Mouse (Mus musculus): ENCODE data around the gene Ptprt. TPM values are rescaled to one million over a fixed set of nuclear protein-coding genes. Genes with fewer than 3 reads are reported as not detected.

The Ptprt gene
- polyA plus RNA-seq, 1 experiment from 2014 or later: 0.87 TPM

- WGBS: 92% methylated on average over 4 of the region's 4 CpGs
- Histone ChIP-seq H3K36me3 (replicated peaks) (no peaks in the 10 kb centered on the region), H3K27me3 (ENCODE audit: poor library complexity, severe bottlenecking) (peaks cover 46% of the 10 kb centered on the region), H3K27ac (no peak overlapping the region), H3K9me3 (no peaks in the 10 kb centered on the region), H3K4me3 (no peak overlapping the region), H3K4me1 (peaks cover 10% of the 10 kb centered on the region)
- no peak for DNase-seq (ENCODE audit: extremely low spot score, low spot score)
Measured at GRCm38 (mm10) chr2:162654416-162654815, 6.5 kb downstream of the Ptprt start.

GRCm38 (mm10) chr2:162638676-162639075, 22.3 kb downstream of the Ptprt start:
- no peaks in the 10 kb centered on the region for H3K9me3 ChIP-seq
- H3K4me1 ChIP-seq: peaks cover 14% of the 10 kb centered on the region
- no peak for DNase-seq (ENCODE audit: extremely low spot score, low spot score)
- H3K36me3 ChIP-seq (replicated peaks): no peaks in the 10 kb centered on the region
- no peak overlapping the region for H3K4me3 ChIP-seq
- WGBS: 88% methylated on average over 4 of the region's 4 CpGs
- H3K27me3 ChIP-seq (ENCODE audit: poor library complexity, severe bottlenecking): peaks cover 8% of the 10 kb centered on the region; the same call in 1 of the 2 replicates
- no peak overlapping the region for H3K27ac ChIP-seq

- H3K9me3 ChIP-seq: no peaks in the 10 kb centered on the region
- 94% methylated on average over 1 of the region's 1 CpGs for WGBS
- H3K4me1 ChIP-seq: peaks cover 14% of the 10 kb centered on the region
- no peak overlapping the region for H3K27ac ChIP-seq
- no peaks in the 10 kb centered on the region for H3K36me3 ChIP-seq (replicated peaks)
- no peak overlapping the region for H3K4me3 ChIP-seq
- H3K27me3 ChIP-seq (ENCODE audit: poor library complexity, severe bottlenecking): peaks cover 6% of the 10 kb centered on the region
- no peak for DNase-seq (ENCODE audit: extremely low spot score, low spot score)
Measured at GRCm38 (mm10) chr2:162637537-162637936, 23.4 kb downstream of the Ptprt start.

- Histone ChIP-seq H3K36me3 (replicated peaks) (no peaks in the 10 kb centered on the region), H3K9me3 (no peaks in the 10 kb centered on the region), H3K27ac (no peak overlapping the region), H3K4me3 (no peak overlapping the region), H3K4me1 (peaks cover 14% of the 10 kb centered on the region), H3K27me3 (ENCODE audit: poor library complexity, severe bottlenecking) (peaks cover 4% of the 10 kb centered on the region)
- no peak for DNase-seq (ENCODE audit: extremely low spot score, low spot score)
- whole genome bisulfite sequencing: 62% methylated on average over 9 of the region's 9 CpGs
Measured at GRCm38 (mm10) chr2:162636387-162637009, 24.4 kb downstream of the Ptprt start.

GRCm38 (mm10) chr2:162634901-162635300, 26.0 kb downstream of the Ptprt start:
- H3K4me1 ChIP-seq: peaks cover 11% of the 10 kb centered on the region
- no peak for DNase-seq (ENCODE audit: extremely low spot score, low spot score)
- peaks cover 4% of the 10 kb centered on the region for H3K27me3 ChIP-seq (ENCODE audit: poor library complexity, severe bottlenecking)
- no peak overlapping the region for H3K4me3 ChIP-seq
- H3K27ac ChIP-seq: no peak overlapping the region
- H3K9me3 ChIP-seq: no peaks in the 10 kb centered on the region
- 54% methylated on average over 5 of the region's 5 CpGs for WGBS
- H3K36me3 ChIP-seq (replicated peaks): no peaks in the 10 kb centered on the region

- no peak overlapping the region for H3K27ac ChIP-seq
- WGBS: 95% methylated on average over 3 of the region's 3 CpGs
Measured at GRCm38 (mm10) chr2:162626076-162626475, 34.9 kb downstream of the Ptprt start.

GRCm38 (mm10) chr2:162624707-162625106, 36.2 kb downstream of the Ptprt start:
- no peaks in the 10 kb centered on the region for H3K4me1 ChIP-seq
- no peak overlapping the region for H3K4me3 ChIP-seq
- DNase-seq (ENCODE audit: extremely low spot score, low spot score): no peak
- H3K36me3 ChIP-seq (replicated peaks): no peaks in the 10 kb centered on the region
- H3K27me3 ChIP-seq (ENCODE audit: poor library complexity, severe bottlenecking): no peaks in the 10 kb centered on the region
- no peak overlapping the region for H3K27ac ChIP-seq
- WGBS: 91% methylated on average over 3 of the region's 3 CpGs
- H3K9me3 ChIP-seq: no peaks in the 10 kb centered on the region

More at GRCm38 (mm10) chr2:162626076-162626475, 34.9 kb downstream of the Ptprt start:
- no peak overlapping the region for H3K4me3 ChIP-seq
- no peaks in the 10 kb centered on the region for H3K36me3 ChIP-seq (replicated peaks)
- no peaks in the 10 kb centered on the region for H3K27me3 ChIP-seq (ENCODE audit: poor library complexity, severe bottlenecking)
- H3K4me1 ChIP-seq: no peaks in the 10 kb centered on the region
- no peaks in the 10 kb centered on the region for H3K9me3 ChIP-seq
- no peak for DNase-seq (ENCODE audit: extremely low spot score, low spot score)

GRCm38 (mm10) chr2:162614256-162614655, 46.7 kb downstream of the Ptprt start:
- Histone ChIP-seq H3K27me3 (ENCODE audit: poor library complexity, severe bottlenecking) (no peaks in the 10 kb centered on the region), H3K9me3 (no peaks in the 10 kb centered on the region), H3K4me3 (no peak overlapping the region), H3K4me1 (no peaks in the 10 kb centered on the region), H3K36me3 (replicated peaks) (no peaks in the 10 kb centered on the region), H3K27ac (no peak overlapping the region)
- 86% methylated on average over 2 of the region's 2 CpGs for WGBS
- DNase-seq (ENCODE audit: extremely low spot score, low spot score): no peak

- no peak for DNase-seq (ENCODE audit: extremely low spot score, low spot score)
- H3K4me1 ChIP-seq: no peaks in the 10 kb centered on the region
- WGBS: 81% methylated on average over 4 of the region's 4 CpGs
- no peaks in the 10 kb centered on the region for H3K27me3 ChIP-seq (ENCODE audit: poor library complexity, severe bottlenecking)
- H3K4me3 ChIP-seq: no peak overlapping the region
- H3K36me3 ChIP-seq (replicated peaks): no peaks in the 10 kb centered on the region
- no peak overlapping the region for H3K27ac ChIP-seq
- no peaks in the 10 kb centered on the region for H3K9me3 ChIP-seq
Measured at GRCm38 (mm10) chr2:162613480-162613879, 47.5 kb downstream of the Ptprt start.

- Histone ChIP-seq H3K9me3 (no peaks in the 10 kb centered on the region; the same call in 1 of the 2 replicates), H3K4me3 (no peak overlapping the region), H3K27ac (no peak overlapping the region), H3K27me3 (ENCODE audit: poor library complexity, severe bottlenecking) (no peaks in the 10 kb centered on the region), H3K36me3 (replicated peaks) (no peaks in the 10 kb centered on the region), H3K4me1 (no peaks in the 10 kb centered on the region)
- 89% methylated on average over 5 of the region's 5 CpGs for WGBS
- DNase-seq (ENCODE audit: extremely low spot score, low spot score): no peak
Measured at GRCm38 (mm10) chr2:162602721-162603120, 58.2 kb downstream of the Ptprt start.

GRCm38 (mm10) chr2:162591388-162591787, 69.6 kb downstream of the Ptprt start:
- WGBS: 97% methylated on average over 3 of the region's 3 CpGs
- Histone ChIP-seq H3K36me3 (replicated peaks) (no peaks in the 10 kb centered on the region), H3K4me3 (no peak overlapping the region), H3K27ac (no peak overlapping the region), H3K4me1 (no peaks in the 10 kb centered on the region), H3K9me3 (no peaks in the 10 kb centered on the region), H3K27me3 (ENCODE audit: poor library complexity, severe bottlenecking) (no peaks in the 10 kb centered on the region)
- DNase-seq (ENCODE audit: extremely low spot score, low spot score): no peak

GRCm38 (mm10) chr2:162581651-162582050, 79.3 kb downstream of the Ptprt start:
- H3K4me1 ChIP-seq: peaks cover 7% of the 10 kb centered on the region; the same call in 1 of the 2 replicates
- H3K9me3 ChIP-seq: no peaks in the 10 kb centered on the region
- no peaks in the 10 kb centered on the region for H3K36me3 ChIP-seq (replicated peaks)
- WGBS: 87% methylated on average over 4 of the region's 4 CpGs
- no peaks in the 10 kb centered on the region for H3K27me3 ChIP-seq (ENCODE audit: poor library complexity, severe bottlenecking)
- H3K4me3 ChIP-seq: no peak overlapping the region
- DNase-seq (ENCODE audit: extremely low spot score, low spot score): no peak
- H3K27ac ChIP-seq: no peak overlapping the region

- peaks cover 11% of the 10 kb centered on the region; the same call in 1 of the 2 replicates for H3K4me1 ChIP-seq
- no peak overlapping the region for H3K4me3 ChIP-seq
- H3K36me3 ChIP-seq (replicated peaks): no peaks in the 10 kb centered on the region
- no peak overlapping the region for H3K27ac ChIP-seq
- WGBS: 92% methylated on average over 7 of the region's 7 CpGs
- H3K9me3 ChIP-seq: no peaks in the 10 kb centered on the region
- H3K27me3 ChIP-seq (ENCODE audit: poor library complexity, severe bottlenecking): no peaks in the 10 kb centered on the region
- DNase-seq (ENCODE audit: extremely low spot score, low spot score): no peak
Measured at GRCm38 (mm10) chr2:162577819-162578218, 83.1 kb downstream of the Ptprt start.
